Mouse (Mus musculus) kidney, adult 2 months (tissue): Measurements from ENCODE around the gene Nuak2. TPM values are rescaled to one million over a fixed set of nuclear protein-coding genes. Genes with fewer than 3 reads are reported as not detected.
A peak's percentile ranks its signal among the peaks of the same experiment; 100 is the strongest.
"Not testable (repeated sequence)": the region's sequence is repeated elsewhere in the genome, so short reads cannot be mapped to it uniquely, and the experiment has no call there.

ENCODE experiments used
- DNase-seq: peaks from one replicate; pipeline ENCODE4 v3.0.0; 2021
- H3K27ac ChIP-seq: fragments of 200-500 bp; 2 replicates; pipeline ENCODE4 v1.5.1; 2012; ENCODE audit warnings: low read depth, low read length, control low read depth, inconsistent platforms; ENCODE audit not compliant: insufficient read depth
- H3K27me3 ChIP-seq: fragments of 200-500 bp; replicated peaks from 2 replicates; pipeline ENCODE4 v1.6.1; 2012; ENCODE audit warnings: mild to moderate bottlenecking, moderate library complexity, low read length, inconsistent platforms; ENCODE audit not compliant: control insufficient read depth, insufficient read depth
- H3K36me3 ChIP-seq: fragments of 200-500 bp; 2 replicates; pipeline ENCODE4 v1.6.1; 2012; ENCODE audit warnings: mild to moderate bottlenecking, moderate library complexity, low read length, inconsistent platforms; ENCODE audit not compliant: control insufficient read depth, insufficient read depth
- H3K4me1 ChIP-seq: fragments of 200-500 bp; 2 replicates; pipeline ENCODE4 v1.6.1; 2011; ENCODE audit warnings: low read length; ENCODE audit not compliant: control insufficient read depth, insufficient read depth
- H3K4me3 ChIP-seq: fragments of 200-500 bp; 2 replicates; pipeline ENCODE4 v1.5.1; 2011; ENCODE audit warnings: mild to moderate bottlenecking, low read depth, low read length, control low read depth; ENCODE audit not compliant: insufficient read depth
- CTCF ChIP-seq: fragments of 200-500 bp; conservative IDR thresholded peaks from 2 replicates; pipeline ENCODE4 v1.5.1; 2011; ENCODE audit warnings: low read depth, mild to moderate bottlenecking, control low read depth, low read length, moderate library complexity, mixed read lengths; ENCODE audit not compliant: insufficient read depth, insufficient read length
- POLR2A ChIP-seq: fragments of 200-500 bp; IDR thresholded peaks from one replicate; pipeline ENCODE4 v1.6.1; 2011; ENCODE audit warnings: low read depth, low read length, control low read depth
- WGBS: fragments of 180-500 bp; shearing (Covaris S2); methylation state at CpG from one replicate; pipeline ENCODE4 v1.1.7; 2018; 5-methylcytosine and 5-hydroxymethylcytosine counted together
- polyA plus RNA-seq: library from polyadenylated mRNA; depleted of rRNA; stranded (reverse); fragments of >200 nt; gene quantifications from 2 replicates; pipeline ENCODE4 v1.2.3, GENCODE M21; 2012

Gene Nuak2
- polyA plus RNA-seq, 1 experiment = 56.1 TPM

- 68% methylated on average over 12 of the region's 12 CpGs for WGBS
- no peaks in the 10 kb centered on the region for H3K36me3 ChIP-seq
- peaks cover 24% of the 10 kb centered on the region for H3K4me1 ChIP-seq
- no peaks in the 10 kb centered on the region for H3K27me3 ChIP-seq
- H3K27ac ChIP-seq = peak overlapping the region; percentile 54
- H3K4me3 ChIP-seq = no peak overlapping the region
- peak; percentile 61 for DNase-seq
- TF ChIP-seq POLR2A (no peak), CTCF (no peak)
Measured at GRCm38 (mm10) chr1:132346134-132346851, 30.4 kb downstream of the Nuak2 start.

- H3K4me3 ChIP-seq = no peak overlapping the region
- no peak overlapping the region; the same call in 1 of the 2 replicates for H3K27ac ChIP-seq
- H3K36me3 ChIP-seq = no peaks in the 10 kb centered on the region
- no peak for TF ChIP-seq CTCF
- no peak for TF ChIP-seq POLR2A
- no peak for DNase-seq
- H3K4me1 ChIP-seq = peaks cover 21% of the 10 kb centered on the region
- no peaks in the 10 kb centered on the region for H3K27me3 ChIP-seq
Measured at GRCm38 (mm10) chr1:132346951-132347350, 31.0 kb downstream of the Nuak2 start.

GRCm38 (mm10) chr1:132348401-132348800 is 32.5 kb downstream of the Nuak2 start:
- Histone ChIP-seq H3K36me3 (no peaks in the 10 kb centered on the region), H3K4me1 (peaks cover 17% of the 10 kb centered on the region), H3K27ac (no peak overlapping the region), H3K4me3 (no peak overlapping the region), H3K27me3 (no peaks in the 10 kb centered on the region)
- no peak for DNase-seq
- 89% methylated on average over 5 of the region's 5 CpGs for WGBS
- TF ChIP-seq CTCF (no peak), POLR2A (no peak)

GRCm38 (mm10) chr1:132349049-132349448 is 33.1 kb downstream of the Nuak2 start:
- Histone ChIP-seq H3K27ac (0 out of 2 replicates have a peak overlapping the region, but pooled peaks have one; percentile 3), H3K4me1 (peaks cover 22% of the 10 kb centered on the region)
- not testable (repeated sequence) for H3K36me3 ChIP-seq, H3K27me3 ChIP-seq, H3K4me3 ChIP-seq
- peak; percentile 77 for DNase-seq

GRCm38 (mm10) chr1:132349601-132350000 is 33.7 kb downstream of the Nuak2 start:
- not testable (repeated sequence) for H3K27ac ChIP-seq, H3K36me3 ChIP-seq, H3K4me3 ChIP-seq, H3K27me3 ChIP-seq
- peak; percentile 68 for DNase-seq
- 72% methylated on average over 3 of the region's 3 CpGs for WGBS
- peaks cover 28% of the 10 kb centered on the region for H3K4me1 ChIP-seq

- H3K36me3 ChIP-seq = no peaks in the 10 kb centered on the region
- H3K4me1 ChIP-seq = peaks cover 34% of the 10 kb centered on the region
- DNase-seq = no peak
- WGBS = 99% methylated on average over 4 of the region's 4 CpGs
- no peak overlapping the region for H3K27ac ChIP-seq
- H3K4me3 ChIP-seq = no peak overlapping the region
- no peak for TF ChIP-seq CTCF
- TF ChIP-seq POLR2A = no peak
- no peaks in the 10 kb centered on the region for H3K27me3 ChIP-seq
Measured at GRCm38 (mm10) chr1:132351058-132351457, 35.1 kb downstream of the Nuak2 start.

GRCm38 (mm10) chr1:132353389-132353788 is 37.5 kb downstream of the Nuak2 start:
- Histone ChIP-seq H3K27ac (no peak overlapping the region), H3K4me1 (peaks cover 26% of the 10 kb centered on the region), H3K36me3 (no peaks in the 10 kb centered on the region), H3K4me3 (no peak overlapping the region), H3K27me3 (no peaks in the 10 kb centered on the region)
- TF ChIP-seq POLR2A (no peak), CTCF (no peak)
- 40% methylated on average over 5 of the region's 5 CpGs for WGBS
- DNase-seq = no peak
